Mouse (Mus musculus) heart, postnatal 0 days (tissue): ENCODE measurements at regions not wholly inside any gene's neighbourhood (a gene's known extent, or its start where the extent isn't known, plus 50 kb on each side); places are given as distances from the start of the nearest gene placed in this dataset.
A peak's percentile ranks its signal among the peaks of the same experiment; 100 is the strongest.

ENCODE experiments used
- ATAC-seq: fragments of 200-750 bp; cut with Nextera tagmentation; 2 replicates; pipeline ENCODE4 v1.8.0; 2017; ENCODE audit warnings: low read depth, moderate number of reproducible peaks, moderate library complexity; ENCODE audit not compliant: insufficient read depth
- DNase-seq: peaks from one replicate; pipeline ENCODE4 v3.0.0-alpha.2; 2016; ENCODE audit warnings: low spot score
- H3K27ac ChIP-seq: fragments of 300-500 bp; sonication (generic); 2 replicates; pipeline ENCODE4 v1.5.1; 2014; ENCODE audit warnings: low read depth, mild to moderate bottlenecking
- H3K27me3 ChIP-seq: fragments of 300-500 bp; sonication (generic); 2 replicates; pipeline ENCODE4 v1.6.1; 2014; ENCODE audit warnings: low read length, mixed read lengths; ENCODE audit not compliant: control insufficient read depth, insufficient read depth
- H3K36me3 ChIP-seq: fragments of 300-500 bp; sonication (generic); replicated peaks from 2 replicates; pipeline ENCODE4 v1.6.1; 2014; ENCODE audit warnings: low read length, mixed read lengths; ENCODE audit not compliant: control insufficient read depth, insufficient read depth
- H3K4me1 ChIP-seq: fragments of 300-500 bp; sonication (generic); 2 replicates; pipeline ENCODE4 v1.6.1; 2014; ENCODE audit warnings: antibody characterized with exemption; ENCODE audit not compliant: control insufficient read depth, insufficient read depth
- H3K4me2 ChIP-seq: fragments of 300-500 bp; sonication (generic); 2 replicates; pipeline ENCODE4 v1.6.1; 2014; ENCODE audit warnings: low read depth, mild to moderate bottlenecking, low read length, moderate library complexity
- H3K4me3 ChIP-seq: fragments of 300-500 bp; sonication (generic); 2 replicates; pipeline ENCODE4 v1.5.1; 2014; ENCODE audit warnings: low read depth, low read length
- H3K9ac ChIP-seq: fragments of 300-500 bp; sonication (generic); replicated peaks from 2 replicates; pipeline ENCODE4 v1.6.1; 2014; ENCODE audit warnings: low read depth, low read length, mixed read lengths
- H3K9me3 ChIP-seq: fragments of 300-500 bp; sonication (generic); replicated peaks from 2 replicates; pipeline ENCODE4 v1.6.1; 2016; ENCODE audit warnings: low read length; ENCODE audit not compliant: control insufficient read depth
- CTCF ChIP-seq: IDR thresholded peaks from 2 replicates; pipeline ENCODE4 v1.5.1; 2016; ENCODE audit warnings: antibody characterized with exemption, control low read depth, low read depth
- EP300 ChIP-seq: IDR thresholded peaks from 2 replicates; pipeline ENCODE4 v1.6.1; 2016; ENCODE audit warnings: antibody characterized with exemption, low read depth
- WGBS: fragments of 180-500 bp; shearing (Covaris S2); extraction: QIAGEN DNeasy Blood & Tissue Kit; methylation state at CpG from one replicate; pipeline ENCODE4 v1.1.7; 2014; 5-methylcytosine and 5-hydroxymethylcytosine counted together

DNA sequence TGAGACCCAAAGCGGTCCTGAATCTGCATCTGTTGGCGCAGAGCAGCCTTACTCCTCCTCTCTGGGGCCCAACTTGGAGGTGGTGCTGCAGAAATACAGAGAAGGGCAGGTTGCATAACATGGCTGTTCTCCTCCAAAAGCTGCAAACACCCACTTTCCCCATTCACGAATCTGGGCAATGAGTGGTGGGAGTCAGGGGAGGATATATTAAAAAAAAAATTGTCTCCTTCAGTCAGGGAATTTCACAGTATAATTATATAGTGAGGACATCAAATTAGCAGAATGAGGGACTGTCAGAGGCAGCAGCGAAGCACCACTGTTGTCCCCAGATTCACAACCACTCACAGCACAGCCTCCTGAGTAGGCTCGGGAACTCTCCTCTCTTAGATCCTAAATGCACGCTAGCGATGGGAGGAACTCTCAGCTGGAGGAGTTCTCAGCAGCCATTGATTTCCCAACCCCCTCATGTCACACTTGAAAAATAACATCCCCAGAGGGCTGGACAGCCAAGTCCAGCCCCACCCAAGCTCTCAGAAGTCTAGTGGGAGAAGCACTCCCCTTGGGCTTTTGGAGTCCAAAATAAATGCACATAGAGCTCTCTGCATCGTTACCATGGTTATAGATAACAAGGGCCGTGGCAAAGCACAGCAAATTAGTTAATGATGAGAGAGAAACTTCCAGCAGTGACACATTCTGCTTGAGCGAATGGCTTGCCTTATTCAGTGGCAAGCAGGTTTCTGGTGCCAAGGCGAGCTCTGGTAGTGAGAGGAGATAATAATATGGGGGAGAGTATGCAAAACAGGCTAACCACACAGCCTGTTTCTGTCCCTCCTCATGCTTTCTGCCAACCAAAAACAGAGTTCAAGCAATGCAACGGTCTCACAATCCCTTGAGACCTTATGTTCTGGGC is 67.6 kb upstream of the Rasgrf1 start:
- WGBS = 44% methylated on average over 12 of the region's 12 CpGs
- ATAC-seq = 0 out of 2 replicates have a peak, but pooled peaks have one; percentile 30
- Histone ChIP-seq H3K9me3 (no peaks in the 10 kb centered on the region), H3K4me2 (no peak overlapping the region), H3K9ac (no peak overlapping the region), H3K27me3 (0 out of 2 replicates have a peak, but pooled peaks cover 4% of the 10 kb centered on the region), H3K4me3 (no peak overlapping the region), H3K27ac (no peak overlapping the region), H3K4me1 (no peaks in the 10 kb centered on the region), H3K36me3 (no peaks in the 10 kb centered on the region)
- no peak for TF ChIP-seq CTCF
- no peak for TF ChIP-seq EP300
- DNase-seq = no peak

DNA sequence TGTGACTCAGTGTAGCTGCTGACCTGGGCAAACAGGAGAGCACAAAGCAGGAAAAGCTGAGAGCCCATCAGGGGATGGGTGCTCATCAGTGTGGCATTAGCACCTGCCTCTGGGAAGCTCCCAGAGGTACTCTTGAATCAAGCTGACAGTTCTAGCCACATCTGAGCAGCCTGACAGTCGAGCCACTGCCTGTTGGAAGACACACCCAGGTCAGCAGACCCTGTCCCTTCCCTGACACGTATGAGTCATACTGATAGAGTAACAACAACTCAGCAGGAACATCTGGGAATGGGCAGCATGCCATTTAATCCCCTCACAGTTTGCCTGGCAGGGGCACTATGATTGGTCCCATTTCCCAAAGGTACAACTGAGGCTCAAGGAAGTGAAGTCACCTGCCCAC is 68.3 kb upstream of the Rasgrf1 start:
- H3K9me3 ChIP-seq = no peaks in the 10 kb centered on the region
- no peaks in the 10 kb centered on the region for H3K36me3 ChIP-seq
- no peaks in the 10 kb centered on the region for H3K4me1 ChIP-seq
- no peak overlapping the region for H3K4me3 ChIP-seq
- TF ChIP-seq CTCF = no peak
- TF ChIP-seq EP300 = no peak
- WGBS = 10% methylated on average over 2 of the region's 2 CpGs
- H3K4me2 ChIP-seq = no peak overlapping the region
- DNase-seq (no peak), ATAC-seq (no peak)
- no peak overlapping the region for H3K9ac ChIP-seq
- 0 out of 2 replicates have a peak, but pooled peaks cover 4% of the 10 kb centered on the region for H3K27me3 ChIP-seq
- H3K27ac ChIP-seq = no peak overlapping the region

DNA sequence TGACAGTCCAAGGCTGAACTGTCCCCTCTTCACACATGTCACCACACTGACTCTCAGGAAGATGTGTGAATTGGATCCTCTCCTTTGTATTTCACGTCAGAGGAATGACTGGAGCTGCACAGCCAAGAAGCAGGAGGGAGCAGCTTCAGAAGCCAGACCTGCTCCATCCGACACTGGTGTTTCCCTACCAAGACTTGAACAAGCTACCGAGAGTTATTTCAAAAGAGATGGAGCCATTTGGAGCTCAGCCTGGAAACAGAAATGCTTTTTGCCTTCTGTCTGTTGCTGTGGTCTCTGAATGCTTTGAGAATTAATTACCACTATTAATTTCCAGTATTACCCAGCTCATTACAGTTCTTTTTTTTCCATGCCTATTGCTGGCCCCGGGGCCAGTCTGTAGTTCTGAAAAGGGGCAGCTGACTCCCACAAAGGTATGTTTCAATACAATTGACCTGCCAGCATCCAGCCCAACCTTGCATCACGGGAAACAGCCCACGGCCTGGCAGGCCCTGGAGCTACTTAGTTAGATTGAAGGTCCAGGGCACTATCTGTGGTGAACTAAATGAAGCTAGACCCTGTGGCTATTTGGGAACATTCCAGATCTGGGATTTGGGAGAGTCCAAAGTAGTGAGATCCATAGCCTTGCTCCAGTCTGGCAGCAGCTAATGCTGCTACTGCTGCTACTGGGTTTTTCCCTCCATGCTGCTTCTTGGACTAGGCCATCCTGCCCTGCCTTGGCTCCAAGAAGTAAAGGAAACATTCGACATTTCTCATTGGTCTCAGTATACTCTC is 73.1 kb upstream of the Rasgrf1 start:
- WGBS = 72% methylated on average over 7 of the region's 7 CpGs
- Histone ChIP-seq H3K4me2 (no peak overlapping the region), H3K27me3 (no peaks in the 10 kb centered on the region), H3K4me3 (no peak overlapping the region), H3K36me3 (no peaks in the 10 kb centered on the region), H3K9ac (no peak overlapping the region), H3K27ac (no peak overlapping the region), H3K4me1 (no peaks in the 10 kb centered on the region), H3K9me3 (no peaks in the 10 kb centered on the region)
- no peak for TF ChIP-seq CTCF
- TF ChIP-seq EP300 = no peak
- ATAC-seq (no peak), DNase-seq (no peak)

DNA sequence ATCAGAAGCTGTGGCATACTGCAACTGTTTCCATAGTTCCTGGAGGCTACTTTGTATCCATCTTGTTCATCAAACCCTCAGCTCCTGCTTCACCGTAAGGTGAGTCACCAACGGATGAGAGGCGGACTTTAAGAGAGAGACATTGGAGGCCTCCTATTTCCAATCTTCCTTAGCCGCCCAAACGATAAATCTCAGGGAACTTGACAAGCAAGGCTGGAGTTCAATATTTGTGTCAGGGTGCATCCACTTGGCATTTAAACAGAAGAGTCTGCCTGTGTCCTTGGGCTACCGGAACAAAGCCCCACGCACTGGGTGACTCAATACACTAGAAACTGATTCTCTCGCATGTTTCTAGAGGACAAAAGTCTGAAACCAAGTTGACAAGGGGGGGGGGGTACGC is 76.1 kb upstream of the Rasgrf1 start:
- Histone ChIP-seq H3K4me1 (no peaks in the 10 kb centered on the region), H3K27ac (no peak overlapping the region), H3K4me2 (no peak overlapping the region), H3K4me3 (no peak overlapping the region), H3K9ac (no peak overlapping the region), H3K36me3 (no peaks in the 10 kb centered on the region), H3K27me3 (no peaks in the 10 kb centered on the region), H3K9me3 (no peaks in the 10 kb centered on the region)
- TF ChIP-seq CTCF = no peak
- TF ChIP-seq EP300 = no peak
- ATAC-seq (no peak), DNase-seq (no peak)
- WGBS = 79% methylated on average over 9 of the region's 9 CpGs

DNA sequence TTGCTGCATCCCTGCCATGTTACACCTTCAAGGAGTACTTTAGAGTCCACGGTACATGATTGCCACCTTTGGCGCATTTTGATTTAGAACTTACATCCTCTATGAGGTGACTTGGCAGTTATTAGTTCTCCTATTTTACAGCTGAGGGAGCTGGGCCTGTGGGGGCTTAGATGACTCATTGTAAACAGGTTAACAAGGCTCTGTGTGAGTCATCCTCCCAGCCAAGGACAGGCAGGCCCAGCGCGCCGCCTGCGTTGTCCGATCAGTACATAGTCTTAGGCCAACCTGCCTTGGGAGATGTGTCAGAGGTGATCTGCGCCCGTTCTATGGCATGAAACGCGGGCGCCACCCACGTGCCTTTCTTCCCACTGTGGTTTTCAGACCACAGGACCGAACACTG is 77.9 kb upstream of the Rasgrf1 start:
- Histone ChIP-seq H3K4me2 (no peak overlapping the region), H3K36me3 (no peaks in the 10 kb centered on the region), H3K9ac (no peak overlapping the region), H3K27ac (no peak overlapping the region), H3K4me1 (no peaks in the 10 kb centered on the region), H3K9me3 (no peaks in the 10 kb centered on the region), H3K27me3 (no peaks in the 10 kb centered on the region), H3K4me3 (no peak overlapping the region)
- ATAC-seq (no peak), DNase-seq (no peak)
- 84% methylated on average over 14 of the region's 14 CpGs for WGBS
- no peak for TF ChIP-seq CTCF
